Mouse (Mus musculus): ENCODE results near the gene Ip6k1. TPM values are rescaled to one million over a fixed set of nuclear protein-coding genes. Genes with fewer than 3 reads are reported as not detected.

Gene Ip6k1
- total RNA-seq (2014; fragmentation: Nextera tagmentation) (28.5 and 30.8 TPM in 2 replicates), total RNA-seq (2017) (52.3 and 55.9 TPM in 2 replicates), polyA plus RNA-seq (2012) (57.6 and 58.5 TPM in 2 replicates)

GRCm38 (mm10) chr9:108001922-108002770 is at the start of gene Ip6k1:
Ip6k1 (plus strand) TSS chr9:108002501.
- H3K9me3 ChIP-seq (replicated peaks) = no peaks in the 10 kb centered on the region
- peaks cover 11% of the 10 kb centered on the region for H3K27me3 ChIP-seq (ENCODE audit: insufficient read depth, low read length)
- peaks cover 13% of the 10 kb centered on the region for H3K36me3 ChIP-seq (replicated peaks)
- ATAC-seq (ENCODE audit: extremely low read depth, insufficient number of reproducible peaks, low FRiP score, poor library complexity, severe bottlenecking) = peak; percentile 100
- peak; percentile 98 for DNase-seq (ENCODE audit: low spot score)
- H3K4me1 ChIP-seq (ENCODE audit: insufficient read depth, low read depth, low read length) = peaks cover 28% of the 10 kb centered on the region
- peak within 1 kb of the TSS; percentile 96 for H3K4me3 ChIP-seq (ENCODE audit: low read depth, low read length)
- TF ChIP-seq GATA2 (IDR thresholded peaks at IDR 0.05; ENCODE audit: borderline replicate concordance, low read depth, low read length) (no peak), GATA1 (IDR thresholded peaks at IDR 0.05; ENCODE audit: borderline replicate concordance, low read length) (no peak)

- DNase-seq (ENCODE audit: low spot score) = no peak
- ATAC-seq (ENCODE audit: extremely low read depth, insufficient number of reproducible peaks, low FRiP score, poor library complexity, severe bottlenecking) = no peak
- Histone ChIP-seq H3K36me3 (replicated peaks) (peaks cover 84% of the 10 kb centered on the region), H3K4me1 (ENCODE audit: insufficient read depth, low read depth, low read length) (peaks cover 19% of the 10 kb centered on the region), H3K4me3 (ENCODE audit: low read depth, low read length) (no peak overlapping the region), H3K27me3 (ENCODE audit: insufficient read depth, low read length) (no peaks in the 10 kb centered on the region), H3K9me3 (replicated peaks) (no peaks in the 10 kb centered on the region)
- TF ChIP-seq POLR2AphosphoS5 (IDR thresholded peaks at IDR 0.05; ENCODE audit: insufficient replicate concordance, low read depth, low read length) = no peak
Observed at GRCm38 (mm10) chr9:107955613-107956289, 46.5 kb upstream of the Ip6k1 start.

- Histone ChIP-seq H3K4me1 (ENCODE audit: insufficient read depth, low read depth, low read length) (peaks cover 17% of the 10 kb centered on the region), H3K27me3 (ENCODE audit: insufficient read depth, low read length) (no peaks in the 10 kb centered on the region), H3K36me3 (replicated peaks) (peaks cover 96% of the 10 kb centered on the region), H3K9me3 (replicated peaks) (no peaks in the 10 kb centered on the region), H3K4me3 (ENCODE audit: low read depth, low read length) (no peak overlapping the region)
- no peak for TF ChIP-seq GATA1 (IDR thresholded peaks at IDR 0.05; ENCODE audit: borderline replicate concordance, low read length)
- TF ChIP-seq POLR2AphosphoS5 (IDR thresholded peaks at IDR 0.05; ENCODE audit: insufficient replicate concordance, low read depth, low read length) = no peak
- no peak for TF ChIP-seq CTCF (IDR thresholded peaks at IDR 0.05; ENCODE audit: low read depth, low read length)
- no peak for TF ChIP-seq TAL1 (conservative IDR thresholded peaks at IDR 0.05; ENCODE audit: low read depth, low read length)
- no peak for TF ChIP-seq GATA2 (IDR thresholded peaks at IDR 0.05; ENCODE audit: borderline replicate concordance, low read depth, low read length)
- ATAC-seq (ENCODE audit: extremely low read depth, insufficient number of reproducible peaks, low FRiP score, poor library complexity, severe bottlenecking) (no peak), DNase-seq (ENCODE audit: low spot score) (no peak)
Observed at GRCm38 (mm10) chr9:107957141-107957540, 45.2 kb upstream of the Ip6k1 start.

GRCm38 (mm10) chr9:107959896-107960295 is 42.4 kb upstream of the Ip6k1 start:
- no peaks in the 10 kb centered on the region for H3K9me3 ChIP-seq (replicated peaks)
- peaks cover 100% of the 10 kb centered on the region for H3K36me3 ChIP-seq (replicated peaks)
- no peak for ATAC-seq (ENCODE audit: extremely low read depth, insufficient number of reproducible peaks, low FRiP score, poor library complexity, severe bottlenecking)
- no peak overlapping the region for H3K4me3 ChIP-seq (ENCODE audit: low read depth, low read length)
- no peaks in the 10 kb centered on the region for H3K27me3 ChIP-seq (ENCODE audit: insufficient read depth, low read length)
- DNase-seq (ENCODE audit: low spot score) = no peak
- H3K4me1 ChIP-seq (ENCODE audit: insufficient read depth, low read depth, low read length) = peaks cover 14% of the 10 kb centered on the region; the same call in 1 of the 2 replicates
- TF ChIP-seq CTCF (IDR thresholded peaks at IDR 0.05; ENCODE audit: low read depth, low read length) (no peak), TAL1 (conservative IDR thresholded peaks at IDR 0.05; ENCODE audit: low read depth, low read length) (no peak), GATA1 (IDR thresholded peaks at IDR 0.05; ENCODE audit: borderline replicate concordance, low read length) (no peak), POLR2AphosphoS5 (IDR thresholded peaks at IDR 0.05; ENCODE audit: insufficient replicate concordance, low read depth, low read length) (no peak), GATA2 (IDR thresholded peaks at IDR 0.05; ENCODE audit: borderline replicate concordance, low read depth, low read length) (no peak)

GRCm38 (mm10) chr9:107960928-107961327 is 41.4 kb upstream of the Ip6k1 start:
- Histone ChIP-seq H3K27me3 (ENCODE audit: insufficient read depth, low read length) (no peaks in the 10 kb centered on the region), H3K4me3 (ENCODE audit: low read depth, low read length) (no peak overlapping the region), H3K36me3 (replicated peaks) (peaks cover 100% of the 10 kb centered on the region), H3K9me3 (replicated peaks) (no peaks in the 10 kb centered on the region), H3K4me1 (ENCODE audit: insufficient read depth, low read depth, low read length) (peaks cover 14% of the 10 kb centered on the region; the same call in 1 of the 2 replicates)
- ATAC-seq (ENCODE audit: extremely low read depth, insufficient number of reproducible peaks, low FRiP score, poor library complexity, severe bottlenecking) (no peak), DNase-seq (ENCODE audit: low spot score) (no peak)
- TF ChIP-seq GATA2 (IDR thresholded peaks at IDR 0.05; ENCODE audit: borderline replicate concordance, low read depth, low read length) (no peak), TAL1 (conservative IDR thresholded peaks at IDR 0.05; ENCODE audit: low read depth, low read length) (no peak)

GRCm38 (mm10) chr9:107961351-107961762 is 40.9 kb upstream of the Ip6k1 start:
- H3K4me1 ChIP-seq (ENCODE audit: insufficient read depth, low read depth, low read length) = peaks cover 14% of the 10 kb centered on the region; the same call in 1 of the 2 replicates
- no peak for TF ChIP-seq POLR2AphosphoS5 (IDR thresholded peaks at IDR 0.05; ENCODE audit: insufficient replicate concordance, low read depth, low read length)
- no peak for TF ChIP-seq GATA1 (IDR thresholded peaks at IDR 0.05; ENCODE audit: borderline replicate concordance, low read length)
- no peak for TF ChIP-seq CTCF (IDR thresholded peaks at IDR 0.05; ENCODE audit: low read depth, low read length)
- no peaks in the 10 kb centered on the region for H3K27me3 ChIP-seq (ENCODE audit: insufficient read depth, low read length)
- no peak for DNase-seq (ENCODE audit: low spot score)
- no peak overlapping the region for H3K4me3 ChIP-seq (ENCODE audit: low read depth, low read length)
- H3K9me3 ChIP-seq (replicated peaks) = no peaks in the 10 kb centered on the region
- no peak for ATAC-seq (ENCODE audit: extremely low read depth, insufficient number of reproducible peaks, low FRiP score, poor library complexity, severe bottlenecking)
- H3K36me3 ChIP-seq (replicated peaks) = peaks cover 100% of the 10 kb centered on the region

Measured in G1E (cell line).